Mouse (Mus musculus): ENCODE results near the gene Ccser1. TPM values are rescaled to one million over a fixed set of nuclear protein-coding genes. Genes with fewer than 3 reads are reported as not detected.

Ccser1 gene
- polyA plus RNA-seq, 1 experiment from 2014 or later: 6.6 TPM

DNA sequence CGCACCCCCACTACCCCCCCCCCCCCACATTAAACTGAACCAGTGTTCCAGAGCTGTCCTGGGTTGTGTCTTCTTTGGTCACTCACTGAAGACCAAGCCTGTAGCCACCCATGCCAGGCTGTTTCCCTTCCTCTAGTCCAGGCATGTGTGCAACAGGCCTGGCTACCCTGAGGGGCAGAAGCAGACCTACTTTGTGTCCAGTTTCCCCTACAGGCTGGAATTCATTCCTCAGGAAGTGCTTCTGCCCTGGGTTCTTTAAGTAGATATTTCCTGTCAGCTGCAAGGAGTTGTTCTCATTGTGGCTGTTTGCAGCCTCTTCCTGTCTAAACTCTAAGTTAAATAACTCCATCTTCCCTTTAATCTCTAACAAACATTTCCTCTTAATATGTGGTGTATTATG is 82.3 kb downstream of the Ccser1 start:
- peak; percentile 38 for TF ChIP-seq CTCF (IDR thresholded peaks at IDR 0.05; ENCODE audit: low read depth)
- no peak overlapping the region for H3K4me2 ChIP-seq (replicated peaks; ENCODE audit: low read depth)
- no peaks in the 10 kb centered on the region for H3K36me3 ChIP-seq (ENCODE audit: control insufficient read depth, insufficient read depth)
- no peak overlapping the region for H3K4me3 ChIP-seq (ENCODE audit: low read depth, low read length)
- 50% methylated on average over 1 of the region's 1 CpGs for WGBS
- no peak overlapping the region for H3K27ac ChIP-seq (ENCODE audit: low read depth, low read length)
- ATAC-seq: no peak
- H3K4me1 ChIP-seq (replicated peaks; ENCODE audit: control insufficient read depth, insufficient read depth, low read length): peaks cover 2% of the 10 kb centered on the region; the same call in 1 of the 2 replicates
- H3K9me3 ChIP-seq (ENCODE audit: control insufficient read depth): no peaks in the 10 kb centered on the region
- H3K9ac ChIP-seq (ENCODE audit: low read depth, low read length): no peak overlapping the region
- no peaks in the 10 kb centered on the region for H3K27me3 ChIP-seq (replicated peaks; ENCODE audit: control insufficient read depth, insufficient read depth, low read length)

DNA sequence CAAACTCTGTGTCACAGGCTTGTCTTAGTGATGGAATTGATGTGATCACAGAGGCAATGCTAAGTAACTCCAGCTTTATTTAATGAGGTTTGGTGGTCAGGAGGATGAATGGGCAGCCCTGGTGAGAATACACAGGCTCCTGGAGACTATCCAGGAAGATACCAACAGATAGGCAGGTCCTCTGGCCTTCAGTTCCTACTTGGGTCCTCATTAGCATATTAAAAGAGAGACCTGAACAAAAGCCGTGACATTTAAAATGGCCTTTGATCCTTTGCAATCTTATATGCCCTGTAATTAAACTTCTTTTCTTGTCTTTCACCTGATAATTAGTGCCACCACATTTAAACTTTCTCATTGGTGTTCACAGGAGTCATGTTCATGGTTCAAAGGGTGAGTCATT is 83.2 kb downstream of the Ccser1 start:
- Histone ChIP-seq H3K36me3 (ENCODE audit: control insufficient read depth, insufficient read depth) (no peaks in the 10 kb centered on the region), H3K27ac (ENCODE audit: low read depth, low read length) (no peak overlapping the region), H3K4me1 (replicated peaks; ENCODE audit: control insufficient read depth, insufficient read depth, low read length) (peaks cover 2% of the 10 kb centered on the region; the same call in 1 of the 2 replicates), H3K27me3 (replicated peaks; ENCODE audit: control insufficient read depth, insufficient read depth, low read length) (no peaks in the 10 kb centered on the region), H3K4me3 (ENCODE audit: low read depth, low read length) (no peak overlapping the region), H3K9me3 (ENCODE audit: control insufficient read depth) (no peaks in the 10 kb centered on the region), H3K9ac (ENCODE audit: low read depth, low read length) (no peak overlapping the region), H3K4me2 (replicated peaks; ENCODE audit: low read depth) (no peak overlapping the region)
- no peak for TF ChIP-seq CTCF (IDR thresholded peaks at IDR 0.05; ENCODE audit: low read depth)
- WGBS: 24% methylated on average over 1 of the region's 1 CpGs
- ATAC-seq: peak; percentile 57

- H3K27ac ChIP-seq (ENCODE audit: low read depth, low read length): no peak overlapping the region
- 76% methylated on average over 1 of the region's 2 CpGs for WGBS
- no peaks in the 10 kb centered on the region for H3K27me3 ChIP-seq (replicated peaks; ENCODE audit: control insufficient read depth, insufficient read depth, low read length)
- no peak overlapping the region for H3K9ac ChIP-seq (ENCODE audit: low read depth, low read length)
- ATAC-seq: no peak; the same call in 1 of the 2 replicates
- H3K4me2 ChIP-seq (replicated peaks; ENCODE audit: low read depth): no peak overlapping the region
- H3K4me3 ChIP-seq (ENCODE audit: low read depth, low read length): no peak overlapping the region
- TF ChIP-seq CTCF (IDR thresholded peaks at IDR 0.05; ENCODE audit: low read depth): no peak
- no peaks in the 10 kb centered on the region for H3K4me1 ChIP-seq (replicated peaks; ENCODE audit: control insufficient read depth, insufficient read depth, low read length)
- H3K36me3 ChIP-seq (ENCODE audit: control insufficient read depth, insufficient read depth): no peaks in the 10 kb centered on the region
- no peaks in the 10 kb centered on the region for H3K9me3 ChIP-seq (ENCODE audit: control insufficient read depth)
Observed at GRCm38 (mm10) chr6:61271033-61271432, 90.9 kb downstream of the Ccser1 start.

- H3K27me3 ChIP-seq (replicated peaks; ENCODE audit: control insufficient read depth, insufficient read depth, low read length): no peaks in the 10 kb centered on the region
- no peaks in the 10 kb centered on the region for H3K36me3 ChIP-seq (ENCODE audit: control insufficient read depth, insufficient read depth)
- H3K9me3 ChIP-seq (ENCODE audit: control insufficient read depth): no peaks in the 10 kb centered on the region
- H3K4me2 ChIP-seq (replicated peaks; ENCODE audit: low read depth): no peak overlapping the region
- no peak for TF ChIP-seq CTCF (IDR thresholded peaks at IDR 0.05; ENCODE audit: low read depth)
- no peak for ATAC-seq
- 78% methylated on average over 3 of the region's 3 CpGs for WGBS
- H3K4me1 ChIP-seq (replicated peaks; ENCODE audit: control insufficient read depth, insufficient read depth, low read length): no peaks in the 10 kb centered on the region
- H3K4me3 ChIP-seq (ENCODE audit: low read depth, low read length): no peak overlapping the region
- no peak overlapping the region for H3K27ac ChIP-seq (ENCODE audit: low read depth, low read length)
- H3K9ac ChIP-seq (ENCODE audit: low read depth, low read length): no peak overlapping the region
Observed at GRCm38 (mm10) chr6:61273430-61273829, 93.3 kb downstream of the Ccser1 start.

DNA sequence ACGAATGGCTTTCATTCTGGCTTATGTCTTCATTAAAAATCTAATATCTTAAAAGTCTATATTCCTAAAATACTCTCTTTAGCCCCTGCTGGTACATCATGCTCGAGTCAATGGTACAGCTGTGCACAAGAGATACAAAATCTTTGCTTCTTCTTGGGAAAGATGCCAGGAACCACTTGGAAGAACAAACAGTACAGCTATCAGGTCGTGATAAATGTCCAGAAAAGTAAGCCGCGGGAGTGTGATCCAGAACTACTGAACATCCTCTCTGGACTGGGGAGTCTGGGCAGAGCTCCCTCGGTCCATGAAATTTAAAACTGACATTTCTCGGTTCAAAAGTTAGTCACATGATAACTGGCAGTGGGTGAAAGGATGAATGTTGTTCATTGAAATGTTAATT is 99.4 kb downstream of the Ccser1 start:
- no peak for ATAC-seq
- Histone ChIP-seq H3K4me2 (replicated peaks; ENCODE audit: low read depth) (no peak overlapping the region), H3K36me3 (ENCODE audit: control insufficient read depth, insufficient read depth) (no peaks in the 10 kb centered on the region), H3K27ac (ENCODE audit: low read depth, low read length) (no peak overlapping the region), H3K27me3 (replicated peaks; ENCODE audit: control insufficient read depth, insufficient read depth, low read length) (no peaks in the 10 kb centered on the region), H3K4me1 (replicated peaks; ENCODE audit: control insufficient read depth, insufficient read depth, low read length) (no peaks in the 10 kb centered on the region), H3K9me3 (ENCODE audit: control insufficient read depth) (no peaks in the 10 kb centered on the region), H3K9ac (ENCODE audit: low read depth, low read length) (no peak overlapping the region), H3K4me3 (ENCODE audit: low read depth, low read length) (no peak overlapping the region)
- 48% methylated on average over 7 of the region's 7 CpGs for WGBS
- no peak for TF ChIP-seq CTCF (IDR thresholded peaks at IDR 0.05; ENCODE audit: low read depth)

DNA sequence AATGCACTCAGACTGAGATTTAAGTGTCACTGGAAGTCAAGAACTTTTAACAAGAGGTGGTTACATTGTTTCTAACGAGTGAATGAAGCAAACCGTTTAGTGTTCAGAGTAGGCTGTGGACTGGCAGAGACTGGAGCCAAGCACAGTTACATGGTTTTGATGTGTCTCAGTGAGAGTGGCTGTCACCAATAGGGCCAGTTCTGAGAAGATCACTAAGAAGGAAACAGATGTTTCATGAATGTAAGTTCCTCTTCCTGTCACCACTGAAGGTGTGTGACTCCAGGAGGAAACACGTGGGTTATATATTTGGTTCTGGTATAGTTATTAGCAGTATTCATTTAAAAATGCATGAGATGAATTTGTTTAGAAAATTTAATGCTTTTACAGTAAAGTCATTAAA is 112.8 kb downstream of the Ccser1 start:
- Histone ChIP-seq H3K27ac (ENCODE audit: low read depth, low read length) (no peak overlapping the region), H3K4me2 (replicated peaks; ENCODE audit: low read depth) (no peak overlapping the region), H3K4me3 (ENCODE audit: low read depth, low read length) (no peak overlapping the region), H3K9me3 (ENCODE audit: control insufficient read depth) (no peaks in the 10 kb centered on the region), H3K36me3 (ENCODE audit: control insufficient read depth, insufficient read depth) (no peaks in the 10 kb centered on the region), H3K27me3 (replicated peaks; ENCODE audit: control insufficient read depth, insufficient read depth, low read length) (no peaks in the 10 kb centered on the region), H3K4me1 (replicated peaks; ENCODE audit: control insufficient read depth, insufficient read depth, low read length) (no peaks in the 10 kb centered on the region), H3K9ac (ENCODE audit: low read depth, low read length) (no peak overlapping the region)
- no peak for ATAC-seq
- WGBS: 68% methylated on average over 3 of the region's 3 CpGs
- no peak for TF ChIP-seq CTCF (IDR thresholded peaks at IDR 0.05; ENCODE audit: low read depth)

DNA sequence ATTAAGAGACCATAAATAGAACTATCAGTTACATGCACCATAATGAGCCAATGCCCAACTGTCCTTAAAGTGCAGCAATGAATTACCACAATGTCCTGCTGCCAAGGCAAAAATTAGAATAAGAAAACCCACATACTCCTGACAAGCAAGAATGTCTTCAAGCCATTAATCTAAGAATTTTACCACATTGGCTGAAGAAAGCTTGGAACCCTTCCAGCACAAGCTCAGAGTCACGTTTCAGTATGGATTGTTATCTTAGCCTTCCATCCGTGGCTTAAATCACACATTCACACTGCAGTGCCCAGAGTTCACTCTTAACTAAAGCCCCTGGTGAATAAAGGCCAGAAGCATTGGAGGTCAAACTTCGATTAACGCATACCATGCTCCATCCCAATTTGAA is 115.4 kb downstream of the Ccser1 start:
- ATAC-seq: no peak
- 49% methylated on average over 4 of the region's 4 CpGs for WGBS

More for the DNA sequence above, 115.4 kb downstream of the Ccser1 start:
- H3K27me3 ChIP-seq (replicated peaks; ENCODE audit: control insufficient read depth, insufficient read depth, low read length): no peaks in the 10 kb centered on the region
- H3K4me2 ChIP-seq (replicated peaks; ENCODE audit: low read depth): no peak overlapping the region
- H3K27ac ChIP-seq (ENCODE audit: low read depth, low read length): no peak overlapping the region
- H3K4me3 ChIP-seq (ENCODE audit: low read depth, low read length): no peak overlapping the region
- no peaks in the 10 kb centered on the region for H3K9me3 ChIP-seq (ENCODE audit: control insufficient read depth)
- H3K4me1 ChIP-seq (replicated peaks; ENCODE audit: control insufficient read depth, insufficient read depth, low read length): no peaks in the 10 kb centered on the region
- H3K36me3 ChIP-seq (ENCODE audit: control insufficient read depth, insufficient read depth): no peaks in the 10 kb centered on the region
- H3K9ac ChIP-seq (ENCODE audit: low read depth, low read length): no peak overlapping the region
- TF ChIP-seq CTCF (IDR thresholded peaks at IDR 0.05; ENCODE audit: low read depth): no peak

All from intestine, postnatal 0 days (tissue).